In genomic region chr15:82127426-82128374, GRCm38 (mm10) we compare ENCODE assay signal across 8 mouse cellular contexts. TPM values are rescaled to one million over a fixed set of nuclear protein-coding genes. Genes with fewer than 3 reads are reported as not detected.
DNase-seq lines count a peak whose midpoint lies in the region; ATAC-seq and TF ChIP-seq lines count a peak whose summit lies in the region.

Ccdc134 (plus strand) TSS chr15:82127922.

- H3K4me1 ChIP-seq in erythroblast, embryonic 14.5 days (ENCODE audit: control insufficient read depth): peaks cover 39% of the 10 kb centered on the region
- H3K4me1 ChIP-seq in heart, embryonic 12.5 days (replicated peaks): peaks cover 6% of the 10 kb centered on the region
- no peaks in the 10 kb centered on the region; the same call in 1 of the 2 replicates for H3K4me1 ChIP-seq in kidney, postnatal 0 days (replicated peaks; ENCODE audit: insufficient read depth, low read length)
- H3K4me1 ChIP-seq in liver, embryonic 11.5 days (replicated peaks; ENCODE audit: control insufficient read depth, insufficient read depth, low read length): peaks cover 13% of the 10 kb centered on the region
- peaks cover 10% of the 10 kb centered on the region for H3K4me1 ChIP-seq in stomach, embryonic 14.5 days (ENCODE audit: control insufficient read depth, insufficient read depth, low read length)

- H3K9ac ChIP-seq in heart, embryonic 12.5 days: peak within 1 kb of the TSS; percentile 87
- peak within 1 kb of the TSS; percentile 58 for H3K9ac ChIP-seq in kidney, postnatal 0 days (ENCODE audit: low read depth, low read length)
- peak within 1 kb of the TSS; percentile 82 for H3K9ac ChIP-seq in liver, embryonic 11.5 days (ENCODE audit: low read depth, low read length)
- peak within 1 kb of the TSS; percentile 69 for H3K9ac ChIP-seq in stomach, embryonic 14.5 days (replicated peaks; ENCODE audit: low read depth, low read length)

- under 1% methylated on average over 71 of the region's 74 CpGs for WGBS in heart, embryonic 12.5 days
- under 1% methylated on average over 74 of the region's 74 CpGs for WGBS in kidney, postnatal 0 days
- WGBS in liver, embryonic 11.5 days: under 1% methylated on average over 74 of the region's 74 CpGs
- WGBS in stomach, embryonic 14.5 days: under 1% methylated on average over 74 of the region's 74 CpGs

- H3K9me3 ChIP-seq in erythroblast, embryonic 14.5 days (ENCODE audit: control insufficient read depth, low read length): no peaks in the 10 kb centered on the region
- no peaks in the 10 kb centered on the region for H3K9me3 ChIP-seq in heart, embryonic 12.5 days (replicated peaks)
- H3K9me3 ChIP-seq in kidney, postnatal 0 days (replicated peaks; ENCODE audit: low read length): no peaks in the 10 kb centered on the region
- no peaks in the 10 kb centered on the region for H3K9me3 ChIP-seq in liver, embryonic 11.5 days (ENCODE audit: control insufficient read depth, low read length)
- no peaks in the 10 kb centered on the region for H3K9me3 ChIP-seq in stomach, embryonic 14.5 days (ENCODE audit: control insufficient read depth, low read depth, low read length)

- peaks cover 7% of the 10 kb centered on the region for H3K79me2 ChIP-seq in C2C12 (ENCODE audit: control insufficient read depth, insufficient read depth)

- H3K79me3 ChIP-seq in C2C12 (ENCODE audit: low read depth): no peaks in the 10 kb centered on the region

- H3K4me2 ChIP-seq in heart, embryonic 12.5 days: peak within 1 kb of the TSS; percentile 85
- H3K4me2 ChIP-seq in kidney, postnatal 0 days (ENCODE audit: low read length): peak within 1 kb of the TSS; percentile 82
- H3K4me2 ChIP-seq in liver, embryonic 11.5 days: peak within 1 kb of the TSS; percentile 84
- peak within 1 kb of the TSS; percentile 76 for H3K4me2 ChIP-seq in stomach, embryonic 14.5 days (replicated peaks; ENCODE audit: low read depth, low read length)

- H3K4me3 ChIP-seq in C2C12 (ENCODE audit: insufficient read depth, poor library complexity, severe bottlenecking): peak within 1 kb of the TSS; percentile 74
- H3K4me3 ChIP-seq in erythroblast, embryonic 14.5 days (replicated peaks): peak within 1 kb of the TSS; percentile 87
- peak within 1 kb of the TSS; percentile 84 for H3K4me3 ChIP-seq in heart, embryonic 12.5 days
- H3K4me3 ChIP-seq in kidney, postnatal 0 days (replicated peaks; ENCODE audit: low read depth, low read length): peak within 1 kb of the TSS; percentile 71
- H3K4me3 ChIP-seq in liver, embryonic 11.5 days (ENCODE audit: low read depth, low read length): peak within 1 kb of the TSS; percentile 76
- peak within 1 kb of the TSS; percentile 68 for H3K4me3 ChIP-seq in stomach, embryonic 14.5 days (ENCODE audit: low read depth, low read length)

- no peak for TF ChIP-seq CTCF in C2C12 (IDR thresholded peaks at IDR 0.05; ENCODE audit: control insufficient read depth, insufficient read depth, insufficient read length)
- no peak for TF ChIP-seq CTCF in brain, embryonic 14.5 days (IDR thresholded peaks at IDR 0.05; ENCODE audit: borderline replicate concordance, extremely low read depth, insufficient read depth, insufficient read length)
- peak; percentile 6; the same call in 1 of the 2 replicates for TF ChIP-seq CTCF in kidney, postnatal 0 days (IDR thresholded peaks at IDR 0.05; ENCODE audit: low read depth)

- H3K27ac ChIP-seq in heart, embryonic 12.5 days (ENCODE audit: poor library complexity, severe bottlenecking): peak within 1 kb of the TSS; percentile 52; the same call in 1 of the 2 replicates
- H3K27ac ChIP-seq in kidney, postnatal 0 days: peak within 1 kb of the TSS; percentile 8; the same call in 1 of the 2 replicates
- peak within 1 kb of the TSS; percentile 69 for H3K27ac ChIP-seq in liver, embryonic 11.5 days (ENCODE audit: low read depth, low read length)
- H3K27ac ChIP-seq in stomach, embryonic 14.5 days (ENCODE audit: low read length): peak within 1 kb of the TSS; percentile 68

- H3ac ChIP-seq in C2C12 (ENCODE audit: control insufficient read depth, insufficient read length, low read depth): peak within 1 kb of the TSS; percentile 78

- peaks cover 5% of the 10 kb centered on the region for H3K27me3 ChIP-seq in C2C12 (ENCODE audit: control insufficient read depth, insufficient read depth, insufficient read length)
- peaks cover 2% of the 10 kb centered on the region; the same call in 1 of the 2 replicates for H3K27me3 ChIP-seq in erythroblast, embryonic 14.5 days (ENCODE audit: control insufficient read depth)
- peaks cover 9% of the 10 kb centered on the region; the same call in 1 of the 2 replicates for H3K27me3 ChIP-seq in heart, embryonic 12.5 days (replicated peaks)
- H3K27me3 ChIP-seq in kidney, postnatal 0 days (ENCODE audit: insufficient read depth, low read length): no peaks in the 10 kb centered on the region
- H3K27me3 ChIP-seq in liver, embryonic 11.5 days (replicated peaks; ENCODE audit: control insufficient read depth, insufficient read depth, low read length): no peaks in the 10 kb centered on the region
- H3K27me3 ChIP-seq in stomach, embryonic 14.5 days (ENCODE audit: control insufficient read depth, insufficient read depth, low read length): no peaks in the 10 kb centered on the region

- peak; percentile 98 for ATAC-seq in heart, embryonic 12.5 days (ENCODE audit: insufficient number of reproducible peaks, low FRiP score)
- ATAC-seq in kidney, postnatal 0 days (replicated peaks; ENCODE audit: low FRiP score, low read depth): peak; percentile 99
- peak; percentile 99 for ATAC-seq in liver, embryonic 11.5 days (replicated peaks; ENCODE audit: low FRiP score)
- peak; percentile 99 for ATAC-seq in stomach, embryonic 14.5 days (ENCODE audit: insufficient number of reproducible peaks, insufficient read depth, low FRiP score, low read depth)

- TF ChIP-seq POLR2A in brain, embryonic 14.5 days (IDR thresholded peaks at IDR 0.05; ENCODE audit: borderline replicate concordance, extremely low read depth, insufficient read depth, insufficient read length, poor library complexity, severe bottlenecking): peak; percentile 78; the same call in 1 of the 2 replicates

- peaks cover 17% of the 10 kb centered on the region for H3K36me3 ChIP-seq in C2C12 (ENCODE audit: control insufficient read depth, insufficient read depth)
- H3K36me3 ChIP-seq in erythroblast, embryonic 14.5 days (ENCODE audit: control insufficient read depth): peaks cover 29% of the 10 kb centered on the region
- H3K36me3 ChIP-seq in heart, embryonic 12.5 days: peaks cover 10% of the 10 kb centered on the region
- no peaks in the 10 kb centered on the region for H3K36me3 ChIP-seq in kidney, postnatal 0 days (ENCODE audit: insufficient read depth, low read length)
- H3K36me3 ChIP-seq in liver, embryonic 11.5 days (ENCODE audit: control insufficient read depth, insufficient read depth, low read length): no peaks in the 10 kb centered on the region
- H3K36me3 ChIP-seq in stomach, embryonic 14.5 days (ENCODE audit: control insufficient read depth, insufficient read depth, low read length): no peaks in the 10 kb centered on the region; the same call in 1 of the 2 replicates

- peak; percentile 98 for DNase-seq in brain, embryonic 14.5 days (ENCODE audit: low read depth)
- peak; percentile 98 for DNase-seq in kidney, postnatal 0 days (ENCODE audit: low spot score)
- DNase-seq in liver, embryonic 11.5 days (ENCODE audit: low spot score): peak; percentile 99
- DNase-seq in naive thymus-derived CD4-positive, alpha-beta T cell, adult 2 months (ENCODE audit: low read depth): peak; percentile 95

TF ChIP-seq in C2C12, 6 proteins besides CTCF, POLR2A, EP300 and RAD21:
- TF ChIP-seq MAX (IDR thresholded peaks at IDR 0.05): peak; percentile 99
- TF ChIP-seq MYOD1 (IDR thresholded peaks at IDR 0.05; ENCODE audit: control insufficient read depth, insufficient read length, low read depth): peak; percentile 92
- TF ChIP-seq MYOG (IDR thresholded peaks at IDR 0.05; ENCODE audit: control insufficient read depth, extremely low read depth, insufficient read length): no peak
- no peak for TF ChIP-seq CEBPB (IDR thresholded peaks at IDR 0.05; ENCODE audit: low read depth)

RNA-seq across cellular contexts. Expression of gene Ccdc134, which starts in this region (rescaled TPM):
- 20.2 TPM for polyA plus RNA-seq in C2C12 (2012; fragmentation: generic; extraction: Trizol)
- 15.2 and 22.5 TPM in 2 replicates for polyA plus RNA-seq in brain, embryonic 14.5 days (2012; rRNA removed)
- polyA plus RNA-seq in erythroblast, embryonic 14.5 days (2012): 0.70 and 0.73 TPM in 2 replicates
- 8.7 and 11.1 TPM in 2 replicates for polyA plus RNA-seq in heart, embryonic 12.5 days (2016; fragmentation: Nextera tagmentation; extraction: Ambion mirVana)
- 10.7 and 11.9 TPM in 2 replicates for polyA plus RNA-seq in kidney, postnatal 0 days (2015; fragmentation: Nextera tagmentation; extraction: Ambion mirVana)
- 17.1 and 17.5 TPM in 2 replicates for polyA plus RNA-seq in liver, embryonic 11.5 days (2014; fragmentation: Nextera tagmentation; extraction: Ambion mirVana)
- 17.7 and 18.4 TPM in 2 replicates for polyA plus RNA-seq in stomach, embryonic 14.5 days (2014; fragmentation: Nextera tagmentation; extraction: Ambion mirVana)

Comparison
In these comparisons a context has a peak if more than half of its experiments do, and no peak if none do; other contexts are left out.
1. Peak in every context shown above with its lines: DNase-seq, ATAC-seq, H3K4me3 ChIP-seq and H3K27ac ChIP-seq.
2. H3K27ac ChIP-seq: peak in every context shown above with its lines; median percentile 69 in liver, embryonic 11.5 days; 68 in stomach, embryonic 14.5 days; 52 in heart, embryonic 12.5 days; 8 in kidney, postnatal 0 days.